Mouse (Mus musculus) CH12.LX (cell line): ENCODE data around the gene Hectd2.

ENCODE experiments used
- CTCF ChIP-seq, 2 experiments: IDR thresholded peaks in 1 of 2; conservative IDR thresholded peaks in 1 of 2; 2 replicates each; pipeline ENCODE4 v1.5.1; 2011 to 2012; ENCODE audit warnings: low read depth in 2 of 2, low read length in 2 of 2, improper control_type of control experiment in 1 of 2, inconsistent platforms in 1 of 2, mild to moderate bottlenecking in 1 of 2, moderate library complexity in 1 of 2
- EP300 ChIP-seq: IDR thresholded peaks from 2 replicates; pipeline ENCODE4 v1.6.1; 2011; ENCODE audit warnings: low read length, improper control_type of control experiment
- ETS1 ChIP-seq: conservative IDR thresholded peaks from 2 replicates; pipeline ENCODE4 v1.6.1; 2012; ENCODE audit warnings: low read depth, mild to moderate bottlenecking, inconsistent platforms, low read length, improper control_type of control experiment, moderate library complexity
- MAX ChIP-seq: IDR thresholded peaks from 2 replicates; pipeline ENCODE4 v1.6.1; 2011; ENCODE audit warnings: low read length, improper control_type of control experiment
- MEF2A ChIP-seq: IDR thresholded peaks from 2 replicates; pipeline ENCODE4 v1.6.1; 2014; ENCODE audit warnings: low read depth, mild to moderate bottlenecking, inconsistent platforms, low read length, improper control_type of control experiment, borderline replicate concordance
- MYC ChIP-seq: IDR thresholded peaks from 2 replicates; pipeline ENCODE4 v1.6.1; 2011; ENCODE audit warnings: low read depth, mild to moderate bottlenecking, improper control_type of control experiment, low read length
- NRF1 ChIP-seq: IDR thresholded peaks from 2 replicates; pipeline ENCODE4 v1.6.1; 2014; ENCODE audit warnings: low read depth, mild to moderate bottlenecking, inconsistent platforms, low read length, improper control_type of control experiment, moderate library complexity
- POLR2A ChIP-seq: IDR thresholded peaks from 2 replicates; pipeline ENCODE4 v1.6.1; 2011; ENCODE audit warnings: low read depth, mild to moderate bottlenecking, improper control_type of control experiment, low read length
- SIN3A ChIP-seq: IDR thresholded peaks from 2 replicates; pipeline ENCODE4 v1.6.1; 2012; ENCODE audit warnings: low read length, improper control_type of control experiment, inconsistent platforms
- SMC3 ChIP-seq: IDR thresholded peaks from 2 replicates; pipeline ENCODE4 v1.6.1; 2011; ENCODE audit warnings: low read depth, low read length, improper control_type of control experiment

GRCm38 (mm10) chr19:36667368-36667767 is 112.9 kb downstream of the Hectd2 start:
- TF ChIP-seq MEF2A, result peak; percentile 88; the same call in 1 of the 2 replicates
- no peak for TF ChIP-seq CTCF (conservative IDR thresholded peaks at IDR 0.05 in 1 of 2, IDR thresholded peaks at IDR 0.05 in 1 of 2; ENCODE audit: low read depth in 2 of 2, low read length in 2 of 2)
- TF ChIP-seq ETS1, result peak; percentile 63
- no peak for TF ChIP-seq NRF1
- no peak for TF ChIP-seq SMC3
- no peak for TF ChIP-seq EP300
- TF ChIP-seq MAX, result no peak
- TF ChIP-seq POLR2A, result no peak
- no peak for TF ChIP-seq MYC
- TF ChIP-seq SIN3A, result no peak
